Mouse (Mus musculus) spleen, postnatal 10 days (tissue): ENCODE measurements around the gene Ptprj.
"Not testable (repeated sequence)": the region's sequence is repeated elsewhere in the genome, so short reads cannot be mapped to it uniquely, and the experiment has no call there.

Experiments
- DNase-seq, 2 experiments: peaks; one replicate each; pipeline ENCODE4 v3.0.0; 2021 to 2022; ENCODE audit warnings: low spot score in 2 of 2

Ptprj gene

DNA sequence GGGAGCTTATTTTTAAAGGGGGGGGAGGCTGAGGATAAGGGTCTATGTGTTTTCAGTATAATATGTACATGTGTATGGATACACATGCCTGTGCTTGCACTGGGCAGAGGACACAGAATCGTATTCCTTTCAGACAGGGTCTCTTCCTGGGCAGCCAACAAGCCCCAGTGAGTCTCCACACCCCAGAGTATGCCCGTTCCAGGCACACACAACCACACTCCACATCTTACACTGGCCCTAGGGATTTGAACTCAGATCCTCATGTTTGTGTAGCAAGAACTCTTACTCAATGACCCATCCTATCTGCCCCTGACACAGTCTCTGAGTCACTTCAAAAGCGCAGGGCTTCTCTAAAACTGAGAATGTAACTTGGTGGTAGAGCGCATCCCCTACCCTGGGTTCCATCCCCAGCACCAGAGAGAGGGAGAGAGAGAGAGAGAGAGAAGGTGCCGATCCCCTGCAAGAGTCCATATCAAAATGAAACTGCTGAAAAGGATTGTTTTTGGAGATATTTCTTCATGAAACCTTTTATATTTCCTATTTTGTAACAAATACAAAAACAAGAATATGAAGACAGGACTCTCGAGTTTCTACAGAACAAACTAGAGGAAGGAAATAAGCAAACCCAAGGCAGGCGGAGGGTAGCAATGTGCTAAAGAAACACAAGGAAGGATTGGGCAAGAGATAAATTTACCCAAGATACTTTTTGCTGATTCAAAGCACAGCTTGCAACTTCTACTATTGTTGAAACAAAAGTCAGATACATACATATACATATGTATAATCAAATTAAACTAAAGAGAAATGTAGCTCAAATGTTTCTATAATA, 2.8 kb downstream of the Ptprj start:
- DNase-seq = peak in 1 of 2 experiments; percentile 16

DNA sequence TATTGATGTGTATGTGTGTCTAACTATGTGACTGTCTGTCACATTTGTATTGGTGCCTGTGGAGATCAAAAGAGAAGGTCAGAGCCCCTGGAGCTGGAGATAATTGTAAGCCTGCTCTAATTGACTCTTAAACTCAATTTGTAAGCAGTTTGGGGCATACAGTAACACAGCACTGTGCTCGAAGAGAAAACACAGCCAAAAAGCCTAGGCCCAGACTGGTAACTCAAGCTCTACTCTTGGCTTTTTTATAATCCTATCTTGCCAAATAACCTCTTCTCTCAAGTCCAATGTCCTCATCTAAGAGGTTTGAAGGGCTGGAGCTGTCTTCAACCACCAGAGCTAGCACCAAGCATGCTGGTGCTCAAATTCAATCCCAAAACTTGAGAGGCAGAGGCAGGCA, 3.5 kb downstream of the Ptprj start:
- DNase-seq = peak in 1 of 2 experiments; percentile 3

DNA sequence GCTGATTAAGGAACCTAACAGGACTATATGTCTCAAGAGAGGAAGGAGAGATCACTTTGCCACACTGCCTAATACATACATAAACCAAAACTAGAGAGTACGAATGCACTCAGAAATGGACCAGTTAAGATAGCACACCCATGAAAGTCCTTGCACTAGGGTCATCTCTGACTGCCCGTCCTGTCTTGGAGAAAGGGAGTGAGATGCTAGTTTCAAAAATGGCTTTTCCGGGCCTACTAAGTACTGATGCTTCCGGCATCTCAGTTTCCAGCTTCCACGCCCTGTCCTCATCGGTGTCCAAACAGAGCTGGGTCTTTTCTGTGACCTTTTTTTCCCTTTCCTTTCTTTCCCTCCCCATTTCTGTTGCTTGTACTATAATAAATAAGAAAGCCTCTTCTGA, 4.0 kb downstream of the Ptprj start:
- peak in 1 of 2 experiments; percentile 4 for DNase-seq

DNA sequence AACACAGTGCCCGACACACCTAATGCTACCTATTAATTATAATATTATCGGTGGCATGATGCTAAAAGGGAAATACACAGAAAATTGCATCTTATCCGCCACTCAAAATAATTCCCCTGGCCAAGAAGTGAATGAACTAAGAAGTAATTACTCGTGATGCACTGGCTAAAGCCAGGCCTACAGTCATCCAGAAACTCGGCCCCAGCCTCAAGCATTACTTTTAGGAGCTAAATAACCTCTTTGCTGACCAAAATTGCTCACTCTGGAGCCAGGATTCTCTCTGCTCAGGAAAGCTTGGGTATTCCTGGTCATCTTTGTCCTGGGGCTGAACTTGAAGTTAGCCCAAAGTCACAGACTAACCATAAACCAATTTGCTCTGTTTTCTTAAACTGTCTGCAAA, 4.7 kb downstream of the Ptprj start:
- DNase-seq = peak in 1 of 2 experiments; percentile 8

DNA sequence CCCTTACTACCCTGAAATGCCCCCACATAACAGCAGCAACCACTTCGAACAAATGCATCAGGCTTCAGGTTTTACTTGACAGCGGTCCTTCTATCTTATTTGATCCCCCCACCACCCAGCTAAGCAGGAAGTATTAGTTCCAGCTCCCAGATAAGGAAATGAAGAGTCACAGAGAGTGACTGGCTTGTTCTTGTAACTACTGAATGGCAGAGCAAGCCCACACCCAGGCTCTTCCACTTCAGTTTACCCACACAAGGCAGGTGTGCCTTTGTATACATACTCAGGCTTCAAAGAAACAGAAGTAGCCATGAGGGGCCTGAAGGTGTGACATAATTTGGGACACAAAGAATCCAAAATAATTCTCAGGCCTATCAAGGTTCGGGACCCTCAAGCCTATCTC, 5.3 kb downstream of the Ptprj start:
- peak; percentile 12 to 14 for DNase-seq

DNA sequence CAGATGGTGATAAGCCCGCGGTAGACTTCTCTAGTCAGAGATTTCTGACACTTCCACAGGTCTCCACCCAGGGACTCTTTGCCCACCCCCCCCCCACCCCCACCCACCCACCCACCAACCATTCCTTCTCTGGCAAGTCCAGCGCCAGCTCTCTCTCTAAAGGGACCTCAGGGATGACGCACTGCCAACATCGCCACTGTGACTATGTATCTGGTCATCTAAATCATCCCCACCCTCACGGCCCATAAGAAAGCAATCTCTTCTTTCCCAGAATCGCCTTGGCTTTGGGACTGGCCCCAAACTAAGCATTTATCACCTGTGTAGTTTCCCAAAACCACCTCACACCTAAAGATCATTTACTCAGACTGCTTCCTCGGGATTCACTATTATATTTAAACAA, 5.9 kb downstream of the Ptprj start:
- DNase-seq = peak; percentile 13 to 22

DNA sequence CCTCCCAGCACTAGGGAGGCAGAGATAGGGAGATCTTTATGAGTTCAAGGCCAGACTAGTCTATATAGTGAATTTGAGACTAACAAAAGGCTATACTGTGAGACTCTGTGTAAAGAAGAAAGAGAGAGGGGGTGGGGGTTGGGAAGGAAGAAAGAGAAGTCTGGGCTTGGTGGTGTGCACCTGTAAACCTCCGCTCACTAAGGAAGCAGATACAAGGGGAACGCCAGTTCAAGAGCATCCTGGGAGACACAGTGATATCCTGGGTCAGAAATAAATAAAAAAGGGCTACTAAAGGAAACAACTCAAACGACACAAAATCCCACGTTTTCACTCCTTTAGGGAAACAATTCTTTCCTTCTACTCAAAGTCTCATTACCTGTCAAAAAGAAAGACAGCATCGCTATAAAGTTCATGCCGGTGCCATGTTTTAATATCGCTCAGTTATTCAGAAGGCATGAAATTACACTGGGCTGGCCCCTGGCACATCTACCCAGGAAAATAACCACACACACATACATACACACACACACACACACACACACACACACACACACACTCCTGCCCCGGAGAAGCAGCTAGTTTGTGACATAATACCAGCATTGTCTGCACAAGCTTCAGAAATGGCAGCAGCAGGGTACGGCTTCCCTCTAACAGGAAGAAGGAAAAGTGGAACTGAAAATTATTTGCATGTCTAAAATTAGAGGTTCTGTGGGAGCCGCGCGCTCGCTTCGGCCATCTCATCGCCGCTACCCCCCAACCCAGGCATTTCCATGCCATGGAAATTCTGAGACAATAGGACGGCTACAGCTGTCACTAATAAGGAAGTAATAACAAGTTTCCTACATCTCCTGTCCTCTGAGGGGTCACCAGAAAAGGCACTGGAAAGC, 6.6 kb downstream of the Ptprj start:
- peak; percentile 29 to 30 for DNase-seq

DNA sequence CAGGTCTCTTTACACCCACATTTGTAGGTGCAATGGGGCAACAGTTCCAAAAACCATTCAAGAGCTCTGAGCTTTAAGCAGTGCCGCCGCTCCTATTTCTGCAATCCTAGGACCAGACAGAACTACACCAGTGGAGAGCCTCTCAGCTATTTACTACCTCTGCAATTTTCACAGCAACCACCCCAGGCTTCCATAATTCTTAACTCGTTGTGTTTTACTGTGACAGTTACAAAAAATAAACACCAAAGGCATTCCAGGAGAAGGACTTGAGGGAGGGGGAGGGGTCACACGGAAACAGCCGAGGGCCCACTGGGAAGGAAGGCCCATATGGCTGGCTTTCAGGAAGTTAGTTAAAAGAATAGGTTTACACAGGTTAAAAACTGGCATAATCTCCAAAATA, 8.3 kb downstream of the Ptprj start:
- DNase-seq = no peak

DNA sequence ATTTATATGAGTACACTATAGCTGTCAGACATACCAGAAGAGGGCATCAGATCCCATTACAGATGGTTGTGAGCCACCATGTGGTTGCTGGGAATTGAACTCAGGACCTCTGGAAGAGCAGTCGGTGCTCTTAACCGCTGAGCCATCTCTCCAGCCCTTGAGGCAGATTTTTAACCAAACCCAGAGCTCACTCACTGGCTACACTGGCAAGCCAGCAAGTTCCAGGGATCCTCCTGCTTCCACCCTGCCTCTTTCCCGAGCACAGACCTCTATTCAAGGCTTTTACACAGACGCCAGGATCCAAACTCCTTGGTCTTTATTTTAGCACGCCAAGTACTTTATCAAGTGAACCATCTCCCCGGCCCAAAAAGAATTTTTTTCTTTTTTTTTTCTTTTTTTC, 9.0 kb downstream of the Ptprj start:
- DNase-seq = not testable (repeated sequence)

DNA sequence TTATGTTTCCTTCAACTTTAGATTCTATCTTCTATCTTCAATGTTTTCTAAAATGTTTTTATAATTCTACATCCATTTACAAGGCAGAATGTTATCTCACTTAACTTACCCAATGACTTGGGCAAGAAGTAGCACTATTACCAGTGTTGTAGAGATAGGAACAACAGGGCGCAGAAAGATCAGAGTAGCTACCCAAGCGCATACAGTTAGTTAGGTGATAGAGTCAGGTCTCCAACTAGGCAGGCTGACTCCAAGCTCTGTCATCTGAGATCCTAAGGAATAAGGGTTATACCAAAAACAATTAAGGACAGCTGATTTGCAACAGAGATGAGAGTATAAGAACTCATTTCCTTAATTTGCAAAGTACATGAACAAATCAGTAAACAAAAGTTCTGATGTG, 9.6 kb downstream of the Ptprj start:
- DNase-seq = no peak

DNA sequence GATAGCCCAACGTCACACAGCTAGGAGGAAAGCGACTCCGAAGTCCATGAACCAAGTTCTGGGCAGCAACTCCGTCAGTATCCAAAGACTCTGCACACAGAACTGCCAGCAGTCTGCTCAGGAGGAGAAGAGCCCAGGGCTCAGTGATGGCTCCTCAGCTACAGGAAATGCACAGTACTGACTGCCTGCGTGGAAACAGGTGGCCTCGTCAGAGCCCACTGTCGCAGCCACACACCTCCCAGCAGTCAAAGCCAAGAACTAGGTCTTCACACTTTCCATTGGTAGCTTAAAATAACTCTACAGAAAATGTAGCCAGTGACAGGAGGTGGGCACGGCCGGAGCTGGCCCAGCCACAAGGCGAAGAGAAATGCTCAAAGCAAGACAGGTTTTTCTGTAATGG, 10.2 kb downstream of the Ptprj start:
- no peak for DNase-seq

DNA sequence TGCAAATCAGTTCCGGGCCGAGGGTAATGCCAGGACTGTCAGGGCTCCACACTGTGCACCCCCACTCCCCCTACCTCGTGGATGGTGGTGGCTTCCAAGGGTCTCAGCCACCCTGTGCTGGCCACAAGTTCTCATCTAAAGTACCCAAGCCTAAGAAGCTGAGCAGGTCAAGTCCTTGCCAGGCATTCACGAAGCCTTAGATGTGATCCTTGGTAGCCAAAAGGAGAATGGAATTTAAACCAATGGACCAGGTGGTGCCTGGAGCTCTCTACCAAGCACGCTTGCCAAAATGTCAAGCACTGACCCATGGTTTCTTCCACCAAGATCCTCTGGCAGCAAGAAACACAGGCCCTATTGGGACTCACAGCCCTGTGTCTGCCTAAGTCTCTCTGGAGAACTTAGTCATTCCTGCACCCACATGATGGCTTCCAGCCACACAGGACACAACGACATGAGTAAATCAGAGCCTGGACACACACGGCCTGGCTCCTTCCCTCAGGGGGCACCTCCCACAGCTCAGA, 11.4 kb downstream of the Ptprj start:
- no peak for DNase-seq

DNA sequence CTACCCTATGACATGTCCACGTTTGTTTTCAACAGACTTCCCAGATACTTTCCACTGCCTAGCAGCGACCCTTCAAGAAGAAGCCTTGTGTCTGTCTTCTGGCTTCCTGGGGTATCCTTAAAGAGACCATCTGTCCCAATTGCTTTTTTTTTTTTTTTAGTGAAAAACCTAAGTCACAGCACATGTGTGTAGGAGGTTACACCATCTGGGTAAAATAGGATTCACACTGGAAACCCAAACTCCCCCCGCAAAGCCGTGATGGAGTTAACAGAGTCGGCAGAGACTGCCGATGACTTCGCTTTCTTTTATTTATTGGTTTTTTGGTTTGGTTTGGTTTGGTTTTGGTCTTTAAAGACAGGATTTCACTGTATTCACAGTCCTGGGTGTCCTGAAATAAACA, 12.4 kb downstream of the Ptprj start:
- no peak for DNase-seq

DNA sequence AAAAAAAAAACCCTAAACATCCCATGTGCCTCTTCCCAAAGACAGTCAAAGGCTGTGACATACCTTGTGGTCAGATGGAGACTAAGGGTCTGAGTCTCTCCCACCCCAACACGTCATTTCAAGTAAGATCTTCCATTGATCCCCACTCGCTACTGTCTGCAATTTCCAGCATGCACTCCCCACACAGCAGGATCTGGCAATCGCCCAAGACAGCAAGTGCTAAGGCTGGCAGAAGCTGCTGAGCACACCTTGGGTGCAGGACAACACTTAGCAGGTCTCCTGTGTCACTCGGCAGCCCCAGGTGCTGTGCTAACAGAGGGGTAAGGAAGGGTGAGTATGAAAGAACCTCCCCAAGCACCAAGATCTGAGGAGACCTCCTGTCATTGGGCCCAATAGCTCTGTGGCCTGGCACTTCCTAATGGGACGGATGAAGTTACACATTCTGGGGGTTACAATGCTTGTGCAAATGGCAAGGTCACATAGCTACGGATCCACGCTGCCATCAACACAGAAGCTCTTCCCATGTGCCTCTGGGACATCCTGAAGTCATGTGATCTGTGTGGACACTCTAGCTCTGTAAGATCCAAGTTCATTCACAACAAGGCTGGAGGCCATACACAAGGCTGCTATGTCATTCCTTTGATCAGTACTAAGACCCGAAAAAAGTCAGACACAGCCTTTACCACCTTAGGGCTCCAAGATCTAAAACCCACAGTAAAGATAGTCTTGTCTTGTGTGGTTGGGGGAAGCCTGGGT, 13.5 kb downstream of the Ptprj start:
- peak; percentile 57 to 72 for DNase-seq

DNA sequence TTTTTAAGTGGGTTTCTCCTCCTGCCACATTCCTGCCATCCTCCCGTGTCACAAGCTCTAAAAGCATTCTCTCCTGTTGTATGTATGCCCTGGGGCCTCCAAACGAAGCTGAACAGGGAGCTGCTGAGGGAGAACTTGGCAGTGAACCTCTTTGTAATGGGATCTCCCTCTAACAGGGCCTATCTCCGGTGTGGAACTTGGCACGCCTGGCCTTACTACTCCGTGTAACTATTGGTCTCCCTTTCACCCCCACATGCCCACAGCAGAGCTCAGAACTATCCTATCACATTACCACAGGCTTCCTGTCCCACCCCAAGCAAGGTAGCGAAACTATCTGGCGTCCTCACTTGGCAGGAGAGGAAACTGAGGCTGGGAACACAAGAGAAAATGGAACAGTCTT, 14.4 kb downstream of the Ptprj start:
- DNase-seq = peak; percentile 54 to 61

DNA sequence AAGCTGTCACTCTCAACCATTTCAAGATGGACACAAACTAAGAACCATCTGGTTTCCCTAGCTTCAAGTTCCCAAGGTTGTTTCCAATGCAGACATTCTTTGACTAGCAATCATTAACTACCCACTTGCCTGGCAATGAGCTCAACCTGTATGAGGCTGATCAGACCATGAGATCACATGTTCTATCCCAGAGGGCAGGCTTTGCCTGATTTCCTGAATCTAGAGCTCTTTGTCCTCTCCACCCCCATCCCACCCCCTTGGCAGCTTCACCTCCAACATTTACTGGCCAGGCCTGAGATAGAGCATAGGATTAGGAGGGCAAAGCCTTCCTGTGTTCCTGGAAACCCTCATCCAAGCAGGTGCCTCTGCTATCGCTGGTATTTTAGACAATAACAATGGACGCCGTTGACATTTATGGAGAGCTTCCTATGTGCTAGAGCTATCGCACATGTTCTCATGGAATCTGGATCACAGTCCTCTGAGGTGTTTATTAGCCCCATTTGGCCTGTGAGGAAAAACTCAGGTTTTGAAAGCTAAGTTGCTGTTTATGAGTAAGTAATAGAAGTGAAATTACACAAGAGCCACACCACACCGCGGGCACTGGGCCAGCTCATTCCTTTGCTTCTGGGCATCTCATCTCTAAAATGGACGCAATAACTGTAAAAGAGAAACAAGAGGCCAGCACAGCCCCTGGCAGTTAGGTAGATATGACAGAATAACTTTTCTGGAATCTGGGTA, 15.1 kb downstream of the Ptprj start:
- peak in 1 of 2 experiments; percentile 37 for DNase-seq

DNA sequence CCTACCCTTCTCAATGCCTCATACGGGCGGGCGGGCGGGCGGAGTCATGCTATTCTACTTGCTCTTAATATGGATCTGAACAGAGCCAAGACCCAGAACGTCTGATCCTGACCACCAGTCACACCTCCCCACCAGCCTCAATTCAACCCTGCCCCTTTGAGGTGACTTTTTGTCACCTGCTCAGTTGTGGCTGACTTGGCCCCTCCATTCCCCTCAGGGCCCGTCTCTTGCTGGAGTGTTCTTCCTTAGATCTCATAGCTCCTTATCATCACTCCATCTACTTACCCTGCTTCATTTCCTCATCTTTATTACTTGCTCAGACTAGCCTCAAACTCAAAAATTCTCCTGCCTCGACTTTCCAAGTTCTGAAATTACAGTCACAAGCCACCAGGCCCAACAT, 15.9 kb downstream of the Ptprj start:
- DNase-seq = no peak

DNA sequence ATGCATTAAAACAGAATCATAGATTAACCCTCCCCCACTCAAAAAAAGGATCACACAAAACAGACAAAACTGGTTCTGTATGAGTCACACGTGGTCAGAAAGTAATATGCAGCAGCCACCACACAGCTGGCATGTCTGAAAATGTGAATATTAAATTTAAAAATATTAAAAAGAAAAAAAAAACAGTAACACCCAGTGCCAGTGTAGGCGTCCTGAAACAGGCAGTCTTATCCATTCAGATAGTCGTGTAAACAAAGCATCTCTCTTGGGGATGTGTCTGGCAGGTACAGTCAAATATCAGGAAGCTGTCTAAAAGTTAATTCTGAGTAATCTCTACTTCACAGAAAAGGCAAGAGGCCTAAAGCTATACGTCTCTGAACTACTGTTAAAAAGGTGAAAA, 17.3 kb downstream of the Ptprj start:
- no peak for DNase-seq

DNA sequence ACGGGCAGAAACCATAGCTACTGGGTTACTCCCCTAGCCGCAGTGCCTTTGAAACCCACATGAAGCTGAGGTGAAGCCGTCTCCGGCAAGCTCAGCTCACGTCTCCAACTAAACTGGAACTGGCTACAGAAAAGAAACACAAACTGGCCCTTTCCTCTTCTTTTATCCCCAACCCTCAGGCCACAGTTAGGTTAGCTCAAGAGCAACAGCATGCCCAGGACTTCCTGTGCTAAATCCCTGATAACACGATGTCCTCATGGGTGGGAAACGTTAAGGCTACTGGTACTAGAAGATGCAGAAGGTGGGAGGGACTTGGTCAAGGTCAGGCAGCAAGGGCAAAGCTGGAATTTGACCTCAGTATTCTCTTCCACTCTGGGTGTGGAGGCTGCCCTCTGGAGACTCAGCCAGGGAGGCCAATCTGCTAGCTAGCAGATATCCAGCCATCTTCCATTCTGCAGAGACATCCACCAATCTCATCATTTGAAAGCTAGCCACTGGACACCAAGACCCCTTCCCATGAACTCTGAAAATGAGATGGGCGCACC, 18.2 kb downstream of the Ptprj start:
- DNase-seq = peak; percentile 37 to 56

DNA sequence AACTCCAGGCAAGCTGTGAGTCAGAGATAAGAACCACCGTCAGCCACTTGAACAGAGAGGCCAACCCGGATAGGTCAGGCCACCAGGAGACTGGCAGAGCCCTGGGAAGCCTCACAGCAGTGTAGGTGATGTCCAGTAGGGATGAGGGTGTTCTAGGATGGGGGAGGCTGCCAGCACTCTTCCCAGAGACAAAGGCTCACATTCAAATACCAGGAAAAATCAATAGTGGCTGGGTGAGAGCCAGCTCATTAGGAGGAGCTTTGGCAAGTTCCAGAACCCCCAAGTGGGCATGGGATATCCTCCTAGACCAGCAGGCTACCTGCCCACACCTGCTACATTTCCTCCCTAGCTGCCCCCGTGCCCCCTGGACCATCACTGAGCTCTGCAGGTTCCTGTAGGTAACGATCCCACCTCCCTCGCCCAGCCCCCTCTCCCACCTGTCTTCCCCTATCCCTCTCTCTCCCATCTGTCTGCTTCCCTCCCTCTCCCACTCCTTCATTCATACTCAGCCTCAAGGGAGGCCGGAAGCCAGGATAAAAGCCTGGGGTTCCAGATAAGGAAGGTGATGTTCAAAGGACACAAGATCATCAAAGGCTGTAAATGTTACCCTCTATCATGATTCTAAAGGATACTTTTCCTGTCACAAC, 20.1 kb downstream of the Ptprj start:
- DNase-seq = peak; percentile 71 to 76
